Mouse (Mus musculus) ES-E14 (cell line): ENCODE data around the gene Kcnh2.

ENCODE experiments used
- MAFK ChIP-seq: IDR thresholded peaks from 2 replicates; pipeline ENCODE4 v1.6.1; 2014; ENCODE audit warnings: mild to moderate bottlenecking, low read depth, low read length, inconsistent platforms; ENCODE audit not compliant: insufficient read depth
- ZC3H11A ChIP-seq: IDR thresholded peaks from 2 replicates; pipeline ENCODE4 v1.6.1; 2012; ENCODE audit warnings: low read depth, mild to moderate bottlenecking, inconsistent platforms, low read length, borderline replicate concordance

DNA sequence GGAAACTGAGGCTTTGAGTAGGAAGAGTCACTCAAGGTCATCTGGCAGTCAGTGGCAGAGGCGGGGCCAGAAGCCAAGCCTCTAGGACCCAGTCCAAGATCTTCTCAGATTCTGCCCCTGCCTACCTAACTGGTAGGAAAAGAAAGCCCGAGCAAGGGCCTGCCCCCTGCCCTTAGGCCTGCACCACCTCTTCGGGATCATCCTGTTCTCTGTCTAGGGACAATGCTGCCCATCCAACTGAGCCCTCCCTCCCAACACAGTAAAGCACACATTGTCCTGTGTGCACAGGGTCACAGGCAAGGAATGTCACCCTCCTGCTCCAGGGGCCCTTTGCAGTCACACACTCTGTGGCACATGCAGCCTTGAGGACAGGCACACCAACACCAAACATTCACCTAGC, 1.3 kb downstream of the Kcnh2 start:
- TF ChIP-seq MAFK (no peak), ZC3H11A (no peak)
